Mouse (Mus musculus): ENCODE measurements around the gene Gpsm3. TPM values are rescaled to one million over a fixed set of nuclear protein-coding genes. Genes with fewer than 3 reads are reported as not detected.

Gpsm3 gene
- total and polyA plus RNA-seq, 2 experiments from 2014 or later = 0.53 to 6.0 TPM

- no peaks in the 10 kb centered on the region for H3K27me3 ChIP-seq (ENCODE audit: control insufficient read depth, insufficient read depth, low read length)
- ATAC-seq (ENCODE audit: insufficient read depth, low read depth) = no peak
- no peak overlapping the region for H3K9ac ChIP-seq (replicated peaks; ENCODE audit: low read depth, low read length)
- no peak for TF ChIP-seq CTCF (IDR thresholded peaks at IDR 0.05; ENCODE audit: low read depth)
- TF ChIP-seq EP300 (IDR thresholded peaks at IDR 0.05; ENCODE audit: low read depth) = no peak
- WGBS = 34% methylated on average over 8 of the region's 8 CpGs
- H3K4me2 ChIP-seq (ENCODE audit: low read depth, low read length) = peak overlapping the region; percentile 38
- no peak for DNase-seq (ENCODE audit: low spot score)
- H3K4me3 ChIP-seq (ENCODE audit: low read depth, low read length) = peak overlapping the region; percentile 23
- peaks cover 5% of the 10 kb centered on the region; the same call in 1 of the 2 replicates for H3K4me1 ChIP-seq (ENCODE audit: control insufficient read depth, insufficient read depth)
- no peaks in the 10 kb centered on the region for H3K36me3 ChIP-seq (replicated peaks; ENCODE audit: control insufficient read depth, insufficient read depth, low read length)
- H3K9me3 ChIP-seq (replicated peaks; ENCODE audit: control insufficient read depth, low read length) = no peaks in the 10 kb centered on the region
- peak overlapping the region; percentile 79 for H3K27ac ChIP-seq (ENCODE audit: low read depth)
Observed at GRCm38 (mm10) chr17:34561200-34561599, 28.4 kb upstream of the Gpsm3 start.

- WGBS = 53% methylated on average over 3 of the region's 3 CpGs
- ATAC-seq (ENCODE audit: insufficient read depth, low read depth) (no peak), DNase-seq (ENCODE audit: low spot score) (no peak)
- TF ChIP-seq CTCF (IDR thresholded peaks at IDR 0.05; ENCODE audit: low read depth) (no peak), EP300 (IDR thresholded peaks at IDR 0.05; ENCODE audit: low read depth) (no peak)
- Histone ChIP-seq H3K9ac (replicated peaks; ENCODE audit: low read depth, low read length) (no peak overlapping the region), H3K4me3 (ENCODE audit: low read depth, low read length) (no peak overlapping the region), H3K36me3 (replicated peaks; ENCODE audit: control insufficient read depth, insufficient read depth, low read length) (no peaks in the 10 kb centered on the region), H3K27me3 (ENCODE audit: control insufficient read depth, insufficient read depth, low read length) (no peaks in the 10 kb centered on the region; the same call in 1 of the 2 replicates), H3K4me1 (ENCODE audit: control insufficient read depth, insufficient read depth) (peaks cover 5% of the 10 kb centered on the region; the same call in 1 of the 2 replicates), H3K27ac (ENCODE audit: low read depth) (peak overlapping the region; percentile 30; the same call in 1 of the 2 replicates), H3K9me3 (replicated peaks; ENCODE audit: control insufficient read depth, low read length) (no peaks in the 10 kb centered on the region), H3K4me2 (ENCODE audit: low read depth, low read length) (no peak overlapping the region)
Observed at GRCm38 (mm10) chr17:34562595-34562994, 27.0 kb upstream of the Gpsm3 start.

- peak overlapping the region; percentile 93; the same call in 1 of the 2 replicates for H3K27ac ChIP-seq (ENCODE audit: low read depth)
- no peak for DNase-seq (ENCODE audit: low spot score)
- WGBS = 55% methylated on average over 11 of the region's 11 CpGs
Observed at GRCm38 (mm10) chr17:34563354-34563753, 26.3 kb upstream of the Gpsm3 start.

GRCm38 (mm10) chr17:34564003-34564421 lies 25.6 kb upstream of the Gpsm3 start, which contains the start of gene Notch4:
TSS of gene Notch4 (plus strand) at chr17:34564268.
- Histone ChIP-seq H3K4me3 (ENCODE audit: low read depth, low read length) (peak within 1 kb of the TSS; percentile 40), H3K36me3 (replicated peaks; ENCODE audit: control insufficient read depth, insufficient read depth, low read length) (no peaks in the 10 kb centered on the region), H3K4me2 (ENCODE audit: low read depth, low read length) (peak within 1 kb of the TSS; percentile 58), H3K27me3 (ENCODE audit: control insufficient read depth, insufficient read depth, low read length) (no peaks in the 10 kb centered on the region; the same call in 1 of the 2 replicates), H3K4me1 (ENCODE audit: control insufficient read depth, insufficient read depth) (peaks cover 5% of the 10 kb centered on the region; the same call in 1 of the 2 replicates), H3K27ac (ENCODE audit: low read depth) (peak within 1 kb of the TSS; percentile 93), H3K9me3 (replicated peaks; ENCODE audit: control insufficient read depth, low read length) (no peaks in the 10 kb centered on the region), H3K9ac (replicated peaks; ENCODE audit: low read depth, low read length) (peak within 1 kb of the TSS; percentile 34)
- WGBS = 13% methylated on average over 6 of the region's 6 CpGs
- DNase-seq (ENCODE audit: low spot score) (peak; percentile 51), ATAC-seq (ENCODE audit: insufficient read depth, low read depth) (peak; percentile 80)
- TF ChIP-seq CTCF (IDR thresholded peaks at IDR 0.05; ENCODE audit: low read depth) (no peak), EP300 (IDR thresholded peaks at IDR 0.05; ENCODE audit: low read depth) (0 out of 2 replicates have a peak, but pooled peaks have one; percentile 31)

More at GRCm38 (mm10) chr17:34563354-34563753, 26.3 kb upstream of the Gpsm3 start:
- Histone ChIP-seq H3K9me3 (replicated peaks; ENCODE audit: control insufficient read depth, low read length) (no peaks in the 10 kb centered on the region), H3K4me1 (ENCODE audit: control insufficient read depth, insufficient read depth) (peaks cover 5% of the 10 kb centered on the region; the same call in 1 of the 2 replicates), H3K36me3 (replicated peaks; ENCODE audit: control insufficient read depth, insufficient read depth, low read length) (no peaks in the 10 kb centered on the region), H3K27me3 (ENCODE audit: control insufficient read depth, insufficient read depth, low read length) (no peaks in the 10 kb centered on the region; the same call in 1 of the 2 replicates), H3K4me2 (ENCODE audit: low read depth, low read length) (no peak overlapping the region), H3K9ac (replicated peaks; ENCODE audit: low read depth, low read length) (no peak overlapping the region), H3K4me3 (ENCODE audit: low read depth, low read length) (no peak overlapping the region)
- TF ChIP-seq CTCF (IDR thresholded peaks at IDR 0.05; ENCODE audit: low read depth) (no peak), EP300 (IDR thresholded peaks at IDR 0.05; ENCODE audit: low read depth) (no peak)
- ATAC-seq (ENCODE audit: insufficient read depth, low read depth) = no peak

GRCm38 (mm10) chr17:34564796-34565195 lies 24.8 kb upstream of the Gpsm3 start:
- no peak for TF ChIP-seq CTCF (IDR thresholded peaks at IDR 0.05; ENCODE audit: low read depth)
- TF ChIP-seq EP300 (IDR thresholded peaks at IDR 0.05; ENCODE audit: low read depth) = peak; percentile 56; the same call in 1 of the 2 replicates
- Histone ChIP-seq H3K4me2 (ENCODE audit: low read depth, low read length) (peak overlapping the region; percentile 58), H3K4me1 (ENCODE audit: control insufficient read depth, insufficient read depth) (peaks cover 5% of the 10 kb centered on the region; the same call in 1 of the 2 replicates), H3K36me3 (replicated peaks; ENCODE audit: control insufficient read depth, insufficient read depth, low read length) (no peaks in the 10 kb centered on the region), H3K9ac (replicated peaks; ENCODE audit: low read depth, low read length) (peak overlapping the region; percentile 34; the same call in 1 of the 2 replicates), H3K9me3 (replicated peaks; ENCODE audit: control insufficient read depth, low read length) (no peaks in the 10 kb centered on the region), H3K4me3 (ENCODE audit: low read depth, low read length) (peak overlapping the region; percentile 40), H3K27ac (ENCODE audit: low read depth) (peak overlapping the region; percentile 93), H3K27me3 (ENCODE audit: control insufficient read depth, insufficient read depth, low read length) (no peaks in the 10 kb centered on the region; the same call in 1 of the 2 replicates)
- 21% methylated on average over 3 of the region's 3 CpGs for WGBS
- DNase-seq (ENCODE audit: low spot score) (peak; percentile 78), ATAC-seq (ENCODE audit: insufficient read depth, low read depth) (peak; percentile 67)

All from heart, postnatal 0 days (tissue).